Mouse (Mus musculus) ES-Bruce4 (cell line): ENCODE data around the gene Ifi207.

Source experiments
- CTCF ChIP-seq: IDR thresholded peaks from one replicate; pipeline ENCODE4 v1.8.1; 2011; ENCODE audit warnings: low read depth, low read length
- POLR2A ChIP-seq: IDR thresholded peaks from one replicate; pipeline ENCODE4 v1.8.1; 2011; ENCODE audit warnings: low read length; ENCODE audit not compliant: insufficient read depth

DNA sequence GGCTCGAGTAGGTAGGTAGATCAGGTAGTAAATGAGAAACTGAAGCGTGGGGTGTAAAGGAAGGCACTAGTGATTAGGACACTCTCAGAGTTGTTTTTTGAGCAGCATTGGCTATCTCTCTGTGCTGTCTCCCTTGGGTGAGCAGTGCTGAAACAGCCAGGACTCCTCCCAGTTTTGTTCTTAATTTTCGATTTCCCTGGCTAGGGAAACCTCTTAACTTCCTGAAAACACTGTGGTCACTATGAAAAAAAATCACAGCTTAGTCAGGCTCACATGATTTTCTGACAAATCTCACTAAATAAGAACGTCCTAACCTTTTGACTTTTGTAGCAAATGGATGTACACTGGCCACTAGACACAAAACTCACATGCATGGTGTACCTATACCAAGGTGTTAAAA is at the start of gene Ifi207:
- TF ChIP-seq CTCF: no peak
- TF ChIP-seq POLR2A: no peak
